Mouse (Mus musculus) liver, embryonic 14.5 days (tissue): ENCODE measurements around the gene Dennd4a.

Experiments
- CTCF ChIP-seq: IDR thresholded peaks from 2 replicates; pipeline ENCODE4 v1.5.1; 2016; ENCODE audit warnings: antibody characterized with exemption, low read depth, control low read depth
- EP300 ChIP-seq: IDR thresholded peaks from 2 replicates; pipeline ENCODE4 v1.6.1; 2016; ENCODE audit warnings: antibody characterized with exemption, low read depth

DNA sequence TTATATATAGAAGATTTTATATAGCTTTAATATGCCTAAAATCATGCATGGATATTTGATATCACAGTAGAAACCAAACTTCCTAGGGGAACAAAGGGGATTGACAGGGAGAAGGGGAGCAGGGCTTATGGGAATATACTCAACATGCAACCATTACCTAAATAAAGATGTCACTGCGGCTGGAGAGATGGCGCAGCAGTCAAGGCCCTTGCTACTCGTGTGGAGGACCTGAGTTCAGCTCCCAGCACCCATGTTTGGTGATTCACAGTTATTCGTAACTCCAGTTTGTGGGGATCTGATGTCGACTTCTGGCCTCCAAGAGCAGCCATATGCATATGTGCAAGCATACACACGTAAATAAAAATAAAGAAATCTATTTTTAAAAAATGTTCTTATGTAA, 41.2 kb upstream of the Dennd4a start:
- TF ChIP-seq CTCF (no peak), EP300 (no peak)
